Mouse (Mus musculus): ENCODE data around the gene Fpr3.

DNA sequence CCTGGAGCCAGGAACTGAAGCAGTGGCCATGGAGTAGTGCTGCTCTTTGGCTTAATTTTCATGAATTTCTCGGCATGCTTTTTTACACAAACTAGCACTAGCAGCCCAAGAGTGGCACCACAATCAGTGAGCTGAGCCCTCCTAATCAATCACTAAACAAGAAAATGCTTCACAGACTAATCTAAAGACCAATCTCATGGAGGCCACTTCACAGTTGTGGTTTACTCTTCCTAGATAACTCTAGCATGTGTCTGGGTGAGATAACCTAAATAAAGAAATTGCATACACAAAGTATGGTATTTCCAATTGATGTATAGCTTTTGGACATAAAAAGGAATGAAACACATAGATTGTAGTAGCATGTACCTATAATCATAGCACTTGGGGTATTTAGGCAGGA lies 8.3 kb upstream of the Fpr3 start:
- TF ChIP-seq CTCF (IDR thresholded peaks at IDR 0.05; ENCODE audit: low read depth, low read length) (no peak), POLR2A (IDR thresholded peaks at IDR 0.05; ENCODE audit: borderline replicate concordance, low read depth, low read length) (no peak)

Measured in bone marrow macrophage, adult 2 months (primary cell).